Mouse (Mus musculus) layer of hippocampus, postnatal 10 days (tissue): ENCODE results near the gene Orm3. TPM values are rescaled to one million over a fixed set of nuclear protein-coding genes. Genes with fewer than 3 reads are reported as not detected.

Source experiments
- DNase-seq, 2 experiments: peaks; one replicate each; pipeline ENCODE4 v3.0.0; 2021; ENCODE audit warnings: low spot score in 2 of 2
- total RNA-seq, 2 experiments: library from RNA; stranded (reverse); gene quantifications; 2 replicates each; pipeline ENCODE4 v1.2.3; 2021

Orm3 gene
- total RNA-seq, 2 experiments from 2014 or later: not detected

GRCm38 (mm10) chr4:63368577-63368976 is 12.6 kb downstream of the Orm3 start:
- peak; percentile 94 to 96 for DNase-seq

DNA sequence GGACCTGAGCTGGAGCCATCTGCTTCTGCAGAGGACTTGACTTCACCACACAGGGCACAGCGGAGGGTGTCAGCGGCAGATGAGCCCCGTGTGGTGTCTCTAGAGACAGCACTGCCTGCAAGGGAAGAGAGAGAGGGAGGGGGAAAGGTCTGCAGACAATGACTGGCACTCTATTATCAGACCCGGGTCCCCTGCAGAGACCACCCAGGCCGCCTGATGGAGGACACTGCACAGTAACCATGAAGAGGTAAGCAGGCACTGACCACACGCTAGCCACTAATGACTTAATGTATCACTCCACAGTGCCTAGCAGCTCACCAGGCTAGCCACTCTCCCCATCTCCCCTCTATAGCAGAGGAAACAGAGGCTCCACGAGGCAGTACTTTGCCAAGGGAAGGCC is 14.9 kb downstream of the Orm3 start:
- no peak for DNase-seq

GRCm38 (mm10) chr4:63371890-63372289 is 15.9 kb downstream of the Orm3 start:
- DNase-seq: peak; percentile 47 to 49

GRCm38 (mm10) chr4:63373404-63373803 is 17.4 kb downstream of the Orm3 start:
- no peak for DNase-seq

DNA sequence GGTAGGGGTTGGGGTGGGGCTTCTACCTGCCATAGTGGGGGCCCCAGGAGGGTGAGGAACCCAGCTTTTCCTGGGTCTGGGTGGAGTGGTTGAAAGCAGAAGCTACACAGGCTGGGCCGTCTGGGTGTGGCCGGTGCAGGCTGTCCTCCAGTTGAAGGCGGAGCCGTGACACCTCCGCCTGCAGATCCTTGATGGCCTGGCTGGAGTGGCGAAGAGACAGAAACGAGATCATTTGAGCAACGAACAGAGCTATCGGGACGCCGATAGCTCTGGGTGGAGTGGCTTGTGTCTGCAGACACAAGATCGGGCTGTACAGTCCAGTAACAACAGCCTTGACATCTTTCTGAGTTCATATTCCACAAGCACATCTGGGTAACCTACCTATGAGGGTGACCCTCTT is 18.4 kb downstream of the Orm3 start:
- no peak for DNase-seq

GRCm38 (mm10) chr4:63375367-63375766 is 19.4 kb downstream of the Orm3 start:
- peak; percentile 71 to 75 for DNase-seq

DNA sequence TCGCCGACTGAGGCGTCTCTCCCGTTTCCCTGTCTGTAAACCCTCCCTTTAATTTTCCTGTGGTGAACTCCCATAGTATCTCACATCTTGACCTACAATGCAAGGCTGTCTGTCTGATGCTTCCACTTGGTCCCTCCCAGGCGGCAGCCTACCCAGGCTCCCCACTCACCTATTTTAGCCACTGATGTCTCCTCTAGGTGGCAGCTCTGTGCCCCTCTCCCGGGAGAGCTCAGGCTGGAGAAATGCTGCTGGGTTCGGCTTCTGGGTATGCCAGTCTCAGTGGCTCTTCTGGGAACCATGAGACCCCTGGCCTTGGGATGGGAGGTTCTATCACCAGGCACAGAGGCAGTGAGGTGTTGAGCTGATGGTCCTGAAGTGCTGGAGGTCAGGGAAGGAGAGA is 21.5 kb downstream of the Orm3 start:
- no peak for DNase-seq

DNA sequence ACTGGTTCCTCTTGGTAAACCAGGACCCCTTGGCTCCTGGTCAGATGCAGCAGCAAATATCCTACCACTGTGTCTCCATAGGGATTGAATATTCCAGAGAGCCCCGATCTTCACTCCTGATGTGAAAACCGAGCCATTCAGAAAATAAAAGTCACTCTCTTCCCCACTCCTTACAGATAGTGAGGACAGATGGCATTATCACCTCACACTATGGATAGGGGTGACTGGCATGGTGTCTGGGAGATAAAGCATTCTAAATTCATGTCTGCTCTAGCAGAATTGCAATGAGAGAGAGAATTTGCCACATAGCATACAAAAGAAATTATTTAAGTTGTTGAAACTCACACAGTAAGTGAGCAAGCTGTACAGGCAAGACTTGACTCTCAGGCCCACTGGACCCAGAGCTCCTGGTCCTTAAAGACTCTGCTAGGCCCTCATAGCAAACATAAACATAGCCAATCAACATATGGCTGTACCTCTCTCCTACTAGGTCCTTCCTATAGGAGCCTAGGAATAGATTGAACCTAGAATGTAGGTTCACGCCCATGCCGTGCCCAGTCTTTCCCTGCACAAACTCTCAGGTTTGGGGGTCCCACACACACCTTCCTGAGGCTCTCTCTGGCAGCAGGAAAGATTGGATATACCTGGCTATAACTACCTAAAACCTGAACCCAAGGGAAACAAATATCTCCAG is 26.9 kb downstream of the Orm3 start:
- no peak for DNase-seq

GRCm38 (mm10) chr4:63383474-63383873 is 27.5 kb downstream of the Orm3 start:
- DNase-seq: no peak

- no peak for DNase-seq
Observed at GRCm38 (mm10) chr4:63384262-63384661, 28.3 kb downstream of the Orm3 start.

DNA sequence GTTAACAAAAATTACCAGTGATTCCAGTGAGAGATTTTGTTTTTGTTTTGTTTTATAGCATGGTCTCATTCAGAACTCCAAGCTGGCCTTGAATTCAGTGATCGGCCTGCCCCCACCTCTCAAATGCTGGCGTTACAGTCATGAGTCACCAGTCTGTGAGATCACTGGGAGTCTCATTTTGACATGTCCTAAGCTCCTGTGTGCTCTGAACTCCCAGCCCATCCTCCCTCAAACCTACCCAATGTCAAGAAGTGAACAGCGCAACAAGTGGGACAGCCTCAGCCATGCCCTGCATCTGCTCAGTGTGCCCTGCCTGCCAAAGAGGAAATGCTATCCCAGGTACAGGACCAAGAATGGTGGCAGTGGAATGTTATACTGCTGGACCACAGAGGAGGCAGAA is 29.3 kb downstream of the Orm3 start:
- no peak for DNase-seq

DNA sequence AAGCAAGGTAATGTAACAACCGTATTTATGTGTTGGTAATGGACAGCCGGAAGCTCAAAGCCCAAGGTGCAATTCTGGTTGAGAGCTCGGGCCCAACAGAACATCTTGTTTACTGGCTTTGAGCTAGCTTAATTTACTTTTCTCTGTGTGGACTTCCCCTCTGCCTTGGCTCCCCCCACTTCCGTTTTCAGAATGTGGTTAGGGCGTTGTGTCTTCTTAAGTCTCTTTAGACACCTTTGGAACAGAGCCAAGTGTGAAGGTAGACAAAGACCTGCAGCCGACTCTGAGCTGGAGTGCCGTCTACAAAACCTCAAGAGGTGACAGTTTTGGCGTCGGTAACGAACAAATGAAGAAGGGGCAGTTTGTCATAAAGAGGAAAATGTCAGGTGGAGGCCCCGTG is 29.8 kb downstream of the Orm3 start:
- no peak for DNase-seq

- DNase-seq: no peak
Observed at GRCm38 (mm10) chr4:63388029-63388428, 32.1 kb downstream of the Orm3 start.

- DNase-seq: no peak
Observed at GRCm38 (mm10) chr4:63389121-63389886, 33.3 kb downstream of the Orm3 start.

- no peak for DNase-seq
Observed at GRCm38 (mm10) chr4:63389887-63390528, 34.0 kb downstream of the Orm3 start.

DNA sequence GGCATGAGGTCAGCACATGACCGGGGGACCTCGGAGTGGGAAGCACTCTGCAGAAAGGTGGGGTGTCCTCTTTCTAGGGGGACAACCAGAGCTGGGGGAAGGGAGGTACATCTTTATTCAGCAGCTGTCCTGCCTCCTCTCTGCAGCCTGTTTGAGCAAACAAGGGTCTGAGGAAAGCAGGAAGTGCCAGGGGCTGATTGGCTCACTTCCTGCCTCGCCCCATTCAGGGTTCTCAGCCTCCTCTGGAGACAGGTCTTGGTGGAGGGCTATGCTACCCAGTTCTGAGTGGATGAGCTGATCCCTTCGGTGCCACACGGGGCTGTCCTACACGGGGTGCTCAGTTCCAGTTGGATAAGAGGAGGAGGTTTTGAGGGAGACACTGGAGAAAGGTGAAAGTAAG is 35.4 kb downstream of the Orm3 start:
- no peak for DNase-seq

- DNase-seq: no peak
Observed at GRCm38 (mm10) chr4:63397981-63398537, 42.1 kb downstream of the Orm3 start.

DNA sequence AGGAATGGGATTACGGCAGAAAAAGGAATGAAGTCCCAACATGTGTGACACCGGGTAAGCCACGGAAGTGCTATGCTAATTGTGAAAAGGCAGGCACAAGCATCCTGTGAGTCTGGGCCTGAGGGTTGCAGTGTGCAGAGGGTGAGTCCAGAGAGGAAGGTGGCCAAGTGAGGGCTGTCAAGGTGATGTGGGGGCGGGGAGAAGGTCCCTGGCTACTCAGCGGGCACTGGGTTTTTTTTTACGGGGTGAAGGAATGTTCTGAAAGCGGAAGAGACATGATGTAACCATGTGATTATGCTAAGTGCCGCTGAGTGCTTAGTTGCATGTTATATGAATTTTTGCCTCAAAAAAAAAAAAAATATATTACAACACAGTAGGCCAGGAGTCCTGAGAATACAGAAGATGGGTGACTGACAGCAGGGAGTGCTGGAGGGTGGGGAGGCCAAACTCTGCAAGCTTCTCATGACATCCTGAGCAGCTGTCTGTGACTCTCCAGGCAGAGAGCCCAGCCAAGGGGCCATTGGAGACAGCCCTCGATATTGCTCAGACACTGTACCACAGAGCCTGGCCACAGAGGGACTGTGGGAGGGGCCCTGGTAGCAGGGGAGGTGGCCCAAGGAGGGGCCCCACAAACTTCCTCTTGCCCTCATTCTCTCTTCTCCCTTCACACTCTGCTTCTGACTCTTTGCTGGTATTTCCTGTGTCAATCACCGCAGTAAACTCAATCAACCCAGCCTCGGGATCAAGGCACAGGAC is 43.1 kb downstream of the Orm3 start:
- DNase-seq: no peak

GRCm38 (mm10) chr4:63399691-63400270 is 43.8 kb downstream of the Orm3 start:
- DNase-seq: no peak

GRCm38 (mm10) chr4:63400541-63401306 is 44.8 kb downstream of the Orm3 start:
- DNase-seq: no peak
